ENCODE assay signal across 28 mouse cellular contexts in genomic region chr5:140414647-140415046, GRCm38 (mm10). TPM values are rescaled to one million over a fixed set of nuclear protein-coding genes. Genes with fewer than 3 reads are reported as not detected.
A peak's percentile ranks its signal among the peaks of the same experiment; 100 is the strongest.
DNase-seq lines count a peak whose midpoint lies in the region; ATAC-seq lines count a peak whose summit lies in the region.
"Had no signal": no experiment of that assay in that cellular context is flagged by ENCODE, and none has a peak within 500 bp of the region (broad histone marks: within the 10 kb centered on the region; RNA-seq: fewer than 3 reads in every experiment).

No protein-coding gene starts in this region.

- no peaks in the 10 kb centered on the region for H3K36me3 ChIP-seq in kidney, embryonic 16.5 days (ENCODE audit: insufficient read depth, low read length)
- no peaks in the 10 kb centered on the region for H3K36me3 ChIP-seq in kidney, embryonic 14.5 days (ENCODE audit: control insufficient read depth, insufficient read depth, low read length)
- H3K36me3 ChIP-seq: embryonic facial prominence, embryonic 15.5 days; forebrain, embryonic 10.5 days; heart, embryonic 10.5 days; hindbrain, embryonic 13.5 days had no signal

- peak; percentile 34 for DNase-seq in retina, embryonic 14.5 days (ENCODE audit: low spot score)
- no peak for DNase-seq in retina, postnatal 1 day
- DNase-seq in ZHBTc4 (ENCODE audit: low read depth, low spot score): peak; percentile 44
- no peak for DNase-seq in layer of hippocampus, adult 18-20 months (ENCODE audit: low spot score in 2 of 2)
- no peak for DNase-seq in cerebellum, adult 9-10 months
- DNase-seq: adrenal gland, adult 2 months; adrenal gland, postnatal 25 days; cerebellum, adult 2 months; cerebellum, postnatal 14 days; embryo, embryonic 11 days; gastrocnemius, adult 2 months; gastrocnemius, postnatal 36 days; heart, adult 18-20 months; heart, postnatal 10 days had no signal

- H3K27me3 ChIP-seq in kidney, embryonic 16.5 days (ENCODE audit: insufficient read depth, low read length): no peaks in the 10 kb centered on the region
- no peaks in the 10 kb centered on the region; the same call in 1 of the 2 replicates for H3K27me3 ChIP-seq in kidney, embryonic 14.5 days (ENCODE audit: control insufficient read depth, insufficient read depth, low read length)
- H3K27me3 ChIP-seq: embryonic facial prominence, embryonic 15.5 days; hindbrain, embryonic 13.5 days; Patski had no signal

- H3K9ac ChIP-seq in kidney, embryonic 16.5 days (replicated peaks; ENCODE audit: low read length): peak overlapping the region; percentile 19; the same call in 1 of the 2 replicates
- H3K9ac ChIP-seq in kidney, embryonic 14.5 days (ENCODE audit: low read depth, low read length): no peak overlapping the region
- H3K9ac ChIP-seq: embryonic facial prominence, embryonic 15.5 days; hindbrain, embryonic 13.5 days had no signal

- H3K27ac ChIP-seq in kidney, embryonic 16.5 days (ENCODE audit: low read length): no peak overlapping the region
- H3K27ac ChIP-seq in kidney, embryonic 14.5 days (ENCODE audit: low read depth, low read length): no peak overlapping the region
- H3K27ac ChIP-seq: embryonic facial prominence, embryonic 15.5 days; forebrain, embryonic 10.5 days; gastrocnemius, adult 2 months; heart, embryonic 10.5 days; hindbrain, embryonic 13.5 days; hindbrain, postnatal 0 days had no signal

- H3K4me2 ChIP-seq in kidney, embryonic 16.5 days (replicated peaks; ENCODE audit: low read depth, low read length): no peak overlapping the region
- no peak overlapping the region for H3K4me2 ChIP-seq in kidney, embryonic 14.5 days (replicated peaks; ENCODE audit: low read depth, low read length)
- H3K4me2 ChIP-seq: embryonic facial prominence, embryonic 15.5 days; hindbrain, embryonic 13.5 days had no signal

- WGBS in kidney, embryonic 16.5 days: 64% methylated on average over 4 of the region's 4 CpGs
- 64% methylated on average over 4 of the region's 4 CpGs for WGBS in kidney, embryonic 14.5 days

- H3K9me3 ChIP-seq in kidney, embryonic 16.5 days (ENCODE audit: low read length): no peaks in the 10 kb centered on the region
- no peaks in the 10 kb centered on the region for H3K9me3 ChIP-seq in kidney, embryonic 14.5 days (ENCODE audit: control insufficient read depth, low read length)
- H3K9me3 ChIP-seq: embryonic facial prominence, embryonic 15.5 days; forebrain, embryonic 10.5 days; G1E; heart, embryonic 10.5 days; hindbrain, embryonic 13.5 days had no signal

- H3K4me1 ChIP-seq in kidney, embryonic 16.5 days (ENCODE audit: insufficient read depth, low read length): 0 out of 2 replicates have a peak, but pooled peaks cover 5% of the 10 kb centered on the region
- no peaks in the 10 kb centered on the region for H3K4me1 ChIP-seq in kidney, embryonic 14.5 days (ENCODE audit: control insufficient read depth, insufficient read depth, low read length)
- H3K4me1 ChIP-seq: embryonic facial prominence, embryonic 15.5 days; heart, embryonic 10.5 days had no signal

- H3K4me3 ChIP-seq in kidney, embryonic 16.5 days (ENCODE audit: low read length): no peak overlapping the region
- no peak overlapping the region for H3K4me3 ChIP-seq in kidney, embryonic 14.5 days (ENCODE audit: low read length)
- H3K4me3 ChIP-seq: embryonic facial prominence, embryonic 15.5 days; erythroblast, embryonic 14.5 days; forebrain, embryonic 10.5 days; gastrocnemius, adult 2 months; heart, embryonic 10.5 days; hindbrain, embryonic 13.5 days had no signal

- ATAC-seq in kidney, embryonic 16.5 days (ENCODE audit: low FRiP score, low TSS enrichment): no peak
- no peak for ATAC-seq in kidney, embryonic 14.5 days (ENCODE audit: low FRiP score, low TSS enrichment)
- ATAC-seq: forebrain, embryonic 14.5 days; hindbrain, postnatal 0 days; Patski had no signal

RNA-seq across cellular contexts. Expression of gene Eif3b, which starts 4.5 kb away (rescaled TPM):
- polyA plus RNA-seq in kidney, embryonic 16.5 days (2015; fragmentation: Nextera tagmentation; extraction: Ambion mirVana): 112 and 114 TPM in 2 replicates
- 139 and 188 TPM in 2 replicates for polyA plus RNA-seq in kidney, embryonic 14.5 days (2014; fragmentation: Nextera tagmentation; extraction: Ambion mirVana)
- 10 to 100 TPM; 90.4 to 96.3 TPM for total RNA-seq in layer of hippocampus, adult 18-20 months (2021)

RNA-seq across cellular contexts. Expression of gene Snx8, which starts 25.6 kb away (rescaled TPM):
- 31.9 and 32.4 TPM in 2 replicates for polyA plus RNA-seq in kidney, embryonic 16.5 days (2015; fragmentation: Nextera tagmentation; extraction: Ambion mirVana)
- polyA plus RNA-seq in kidney, embryonic 14.5 days (2014; fragmentation: Nextera tagmentation; extraction: Ambion mirVana): 10.5 and 12.9 TPM in 2 replicates
- total RNA-seq in layer of hippocampus, adult 18-20 months (2021): 10 to 100 TPM; 11.3 to 12.2 TPM

RNA-seq across cellular contexts. Expression of gene Gm4869, which starts 30.8 kb away (rescaled TPM):
- polyA plus RNA-seq in kidney, embryonic 16.5 days (2015; fragmentation: Nextera tagmentation; extraction: Ambion mirVana): not detected in 2 replicates
- not detected in 2 replicates for polyA plus RNA-seq in kidney, embryonic 14.5 days (2014; fragmentation: Nextera tagmentation; extraction: Ambion mirVana)
- not detected for total RNA-seq in layer of hippocampus, adult 18-20 months (2021)
- total RNA-seq: common myeloid progenitor, adult 5-6 weeks; G1E; gastrocnemius, adult 2 months; gastrocnemius, postnatal 36 days; heart, adult 18-20 months; heart, postnatal 10 days; hematopoietic stem cell, adult 5-6 weeks; hindbrain, postnatal 0 days had no signal
- polyA plus RNA-seq: cerebellum, adult 2 months; erythroblast, embryonic 14.5 days; forebrain, embryonic 10.5 days; forebrain, embryonic 14.5 days; G1E; heart, embryonic 10.5 days; heart, embryonic 14.5 days; hindbrain, embryonic 13.5 days; hindbrain, postnatal 0 days; Patski had no signal

Comparison
In these comparisons a context has a peak if more than half of its experiments do, and no peak if none do; other contexts are left out.
1. DNase-seq: peak in retina, embryonic 14.5 days (single experiment) and ZHBTc4 (single experiment); none in retina, postnatal 1 day (single experiment), layer of hippocampus, adult 18-20 months (0 of 2) and cerebellum, adult 9-10 months (single experiment).